8 mouse cellular contexts compared by ENCODE assay signal in genomic region chr2:73495617-73496328, GRCm38 (mm10). TPM values are rescaled to one million over a fixed set of nuclear protein-coding genes. Genes with fewer than 3 reads are reported as not detected.
DNase-seq lines count a peak whose midpoint lies in the region; ATAC-seq and TF ChIP-seq lines count a peak whose summit lies in the region.

No protein-coding gene starts in this region.

- no peak for TF ChIP-seq POLR2A in cerebellum, adult 2 months (IDR thresholded peaks at IDR 0.05; ENCODE audit: borderline replicate concordance, insufficient read depth, low read length)

- no peak overlapping the region for H3K9ac ChIP-seq in midbrain, embryonic 15.5 days

- peak; percentile 18 for DNase-seq in adrenal gland, postnatal 14 days
- DNase-seq in adrenal gland, adult 8-10 months: no peak
- peak; percentile 97 for DNase-seq in heart, adult 11 months
- peak; percentile 27 for DNase-seq in kidney, postnatal 14 days
- no peak for DNase-seq in layer of hippocampus, postnatal 14 days (ENCODE audit: low spot score in 2 of 2)
- no peak for DNase-seq in cerebellum, adult 2 months

- WGBS in cerebellum, adult 2 months: 81% methylated on average over 16 of the region's 16 CpGs
- 77% methylated on average over 16 of the region's 16 CpGs for WGBS in midbrain, embryonic 15.5 days

- H3K36me3 ChIP-seq in midbrain, embryonic 15.5 days (replicated peaks): no peaks in the 10 kb centered on the region

- H3K27me3 ChIP-seq in cerebellum, adult 2 months (ENCODE audit: control insufficient read depth, insufficient read depth, low read length): no peaks in the 10 kb centered on the region
- no peaks in the 10 kb centered on the region for H3K27me3 ChIP-seq in midbrain, embryonic 15.5 days (replicated peaks)

- H3K4me1 ChIP-seq in cerebellum, adult 2 months (ENCODE audit: control insufficient read depth, insufficient read depth, low read length): no peaks in the 10 kb centered on the region
- no peaks in the 10 kb centered on the region for H3K4me1 ChIP-seq in midbrain, embryonic 15.5 days

- H3K4me3 ChIP-seq in cerebellum, adult 2 months (replicated peaks; ENCODE audit: insufficient read depth, low read depth, low read length): no peak overlapping the region
- H3K4me3 ChIP-seq in midbrain, embryonic 15.5 days: no peak overlapping the region

- no peaks in the 10 kb centered on the region for H3K9me3 ChIP-seq in midbrain, embryonic 15.5 days

- no peak overlapping the region for H3K27ac ChIP-seq in cerebellum, adult 2 months (ENCODE audit: insufficient read depth, low read length)
- H3K27ac ChIP-seq in midbrain, embryonic 15.5 days: no peak overlapping the region

- no peak for TF ChIP-seq CTCF in cerebellum, adult 2 months (IDR thresholded peaks at IDR 0.05; ENCODE audit: borderline replicate concordance, insufficient read depth, low read depth, low read length)

- ATAC-seq in megakaryocyte progenitor cell, adult 5-6 weeks (replicated peaks; ENCODE audit: poor library complexity): peak; percentile 47
- no peak for ATAC-seq in midbrain, embryonic 15.5 days (replicated peaks)

- no peak overlapping the region for H3K4me2 ChIP-seq in midbrain, embryonic 15.5 days

RNA-seq across cellular contexts. Expression of gene Wipf1, which starts 33.8 kb away (rescaled TPM):
- total RNA-seq in adrenal gland, postnatal 14 days (2021): 21.6 and 29.3 TPM in 2 replicates
- total RNA-seq in adrenal gland, adult 8-10 months (2022): 10 to 100 TPM; 14.3 to 30.5 (median 19.8) TPM
- 33.6 and 39.1 TPM in 2 replicates for total RNA-seq in megakaryocyte progenitor cell, adult 5-6 weeks (2015)
- 12.7 and 13.7 TPM in 2 replicates for total RNA-seq in megakaryocyte progenitor cell, adult 5-6 weeks (2017)
- 10 to 100 TPM; 12.0 to 12.8 TPM for total RNA-seq in layer of hippocampus, postnatal 14 days (2021)
- 6.1 and 7.2 TPM in 2 replicates for polyA plus RNA-seq in cerebellum, adult 2 months (2012; rRNA removed)
- polyA plus RNA-seq in midbrain, embryonic 15.5 days (2015; fragmentation: Nextera tagmentation; extraction: Ambion mirVana): 2.3 and 2.7 TPM in 2 replicates

Comparison
In these comparisons a context has a peak if more than half of its experiments do, and no peak if none do; other contexts are left out.
1. DNase-seq: peak in adrenal gland, postnatal 14 days (single experiment), heart, adult 11 months (single experiment) and kidney, postnatal 14 days (single experiment); none in adrenal gland, adult 8-10 months (single experiment), layer of hippocampus, postnatal 14 days (0 of 2) and cerebellum, adult 2 months (0 of 2).